Mouse (Mus musculus) right cerebral cortex, adult 2 months (tissue): ENCODE results near the gene Slit2.
A peak's percentile ranks its signal among the peaks of the same experiment; 100 is the strongest.

ENCODE experiments used
- DNase-seq, 2 experiments: peaks; one replicate each; pipeline ENCODE4 v3.0.0; 2021 to 2022; ENCODE audit warnings: low spot score in 2 of 2

Slit2 gene

DNA sequence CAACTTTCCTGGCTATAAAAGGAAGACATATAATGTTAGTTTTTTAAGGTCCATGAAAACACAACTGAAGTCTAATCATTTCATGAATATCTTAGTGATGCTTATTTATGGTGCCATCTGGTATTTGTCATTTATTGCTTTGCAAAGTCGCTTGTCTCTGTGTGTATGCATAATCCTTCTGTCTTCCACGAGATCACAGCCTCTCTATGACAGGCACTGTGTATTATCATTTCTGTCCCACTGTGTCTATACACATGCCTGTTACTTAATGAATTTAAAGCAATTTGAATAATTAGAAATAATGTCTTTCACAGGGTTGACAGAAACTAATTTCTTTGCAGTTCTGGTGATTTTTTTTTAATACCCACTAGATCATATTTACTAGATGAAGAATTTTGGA, 242.6 kb downstream of the Slit2 start:
- DNase-seq = no peak

DNA sequence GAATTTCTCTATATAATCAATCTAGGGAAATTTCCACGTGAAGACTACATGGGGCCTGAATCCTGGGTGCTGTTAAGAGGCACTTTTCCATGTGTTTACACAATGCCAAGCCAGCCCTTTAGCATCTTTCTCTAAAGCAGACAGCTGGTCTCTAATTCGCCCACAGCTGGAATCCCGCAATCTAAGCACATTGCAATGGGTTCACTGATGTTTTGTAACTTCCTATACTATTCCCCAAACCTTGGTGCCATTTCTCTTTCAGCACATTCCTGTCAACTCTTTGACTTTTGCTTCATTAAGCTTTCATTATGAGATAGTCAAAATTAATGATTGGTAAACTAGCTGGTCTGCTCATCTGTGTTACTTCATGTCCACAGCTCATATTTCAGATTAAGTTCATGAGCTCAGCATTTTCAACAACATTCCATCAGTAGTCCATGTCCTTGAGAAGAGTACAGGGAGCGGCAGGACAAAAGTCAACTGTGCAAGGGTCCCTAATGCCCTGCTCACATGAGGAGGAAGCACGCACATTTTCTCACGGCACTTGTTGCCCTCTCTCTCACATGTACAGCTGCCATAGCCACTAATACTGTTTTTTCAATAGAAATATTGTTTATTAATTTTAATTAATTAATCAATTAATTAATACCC, 247.6 kb downstream of the Slit2 start:
- no peak for DNase-seq

DNA sequence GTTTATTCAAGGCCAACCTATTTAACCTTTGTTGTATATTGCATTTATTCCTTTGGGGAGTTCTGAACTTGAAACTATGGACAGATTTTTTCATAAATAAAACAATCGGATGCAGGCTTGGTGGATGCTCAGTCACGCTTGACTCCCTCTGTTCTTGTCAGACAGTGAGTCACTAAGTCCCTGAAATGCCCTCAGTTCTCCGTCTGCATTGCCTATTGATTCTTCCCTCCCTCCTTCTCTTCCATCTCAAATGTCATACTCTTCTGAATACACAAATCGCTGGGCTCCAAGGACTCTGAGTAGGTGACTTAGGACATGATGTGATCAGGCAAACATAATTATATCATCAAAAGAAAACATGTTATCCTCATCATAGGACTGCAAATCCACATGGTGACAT, 251.8 kb downstream of the Slit2 start:
- no peak for DNase-seq

- DNase-seq = no peak
Observed at GRCm38 (mm10) chr5:48235270-48235669, 252.3 kb downstream of the Slit2 start.

DNA sequence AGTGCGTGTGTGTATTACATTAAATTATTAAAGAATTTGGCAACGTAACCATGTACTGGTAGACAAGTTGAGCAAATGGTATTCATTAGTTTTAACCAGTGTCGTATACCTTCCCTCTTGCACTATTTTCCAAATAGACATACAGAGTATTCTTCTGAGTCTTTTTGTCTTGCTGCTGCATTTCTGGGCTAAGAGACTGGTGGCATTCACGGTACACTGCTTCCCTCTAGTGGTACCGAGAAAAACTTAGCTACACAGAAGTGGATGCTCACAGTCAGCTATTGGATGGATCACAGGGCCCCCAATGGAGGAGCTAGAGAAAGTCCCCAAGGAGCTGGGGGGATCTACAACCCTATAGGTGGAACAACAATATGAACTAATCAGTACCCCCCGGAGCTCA, 257.8 kb downstream of the Slit2 start:
- DNase-seq = peak; percentile 38 to 63

- no peak for DNase-seq
Observed at GRCm38 (mm10) chr5:48248327-48248726, 265.4 kb downstream of the Slit2 start.

GRCm38 (mm10) chr5:48277561-48277960, 294.6 kb downstream of the Slit2 start:
- DNase-seq = no peak

GRCm38 (mm10) chr5:48301186-48301585, 318.2 kb downstream of the Slit2 start:
- no peak for DNase-seq

GRCm38 (mm10) chr5:48315057-48315602, 332.2 kb downstream of the Slit2 start:
- DNase-seq = no peak

DNA sequence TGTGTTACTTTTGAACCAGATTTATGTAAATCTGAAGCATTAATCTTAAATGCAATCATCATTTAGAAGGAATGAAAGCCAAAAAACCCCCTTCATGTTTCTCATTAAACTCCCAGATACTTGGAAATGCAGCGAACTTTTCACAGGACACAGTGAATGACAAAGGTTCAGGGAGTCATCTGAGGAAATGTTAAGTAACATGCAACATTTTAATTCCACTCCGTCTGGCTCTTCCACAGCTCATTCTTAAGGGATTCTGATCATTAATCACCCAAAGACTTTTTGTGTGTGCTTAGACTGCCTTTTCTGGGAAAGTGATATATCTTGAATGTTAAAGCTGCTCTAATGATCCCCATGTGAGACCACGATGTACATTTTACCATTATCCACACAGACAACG, 337.7 kb downstream of the Slit2 start:
- DNase-seq = no peak

DNA sequence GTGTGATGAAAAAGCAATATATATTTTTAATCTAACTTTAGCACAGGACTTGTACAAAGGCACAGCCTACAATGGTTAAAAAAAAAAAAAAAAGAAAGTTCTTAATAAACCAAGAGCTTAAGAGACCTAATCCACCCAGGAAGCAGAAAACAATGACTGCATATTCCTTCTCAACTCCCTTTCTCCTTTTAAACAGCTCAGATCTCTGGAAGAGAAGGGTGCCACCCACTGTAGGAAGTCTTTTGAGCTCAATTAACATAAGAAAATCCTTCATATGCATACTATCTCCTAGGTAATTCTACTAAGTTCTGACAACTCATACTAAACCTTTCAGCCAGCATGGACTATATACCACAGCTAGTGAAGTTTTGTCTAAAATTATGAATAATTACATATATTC, 343.3 kb downstream of the Slit2 start:
- DNase-seq = no peak

GRCm38 (mm10) chr5:48327652-48328051, 344.7 kb downstream of the Slit2 start, which contains the start of gene 5730480H06Rik:
5730480H06Rik (plus strand) TSS chr5:48327952.
- DNase-seq = no peak

DNA sequence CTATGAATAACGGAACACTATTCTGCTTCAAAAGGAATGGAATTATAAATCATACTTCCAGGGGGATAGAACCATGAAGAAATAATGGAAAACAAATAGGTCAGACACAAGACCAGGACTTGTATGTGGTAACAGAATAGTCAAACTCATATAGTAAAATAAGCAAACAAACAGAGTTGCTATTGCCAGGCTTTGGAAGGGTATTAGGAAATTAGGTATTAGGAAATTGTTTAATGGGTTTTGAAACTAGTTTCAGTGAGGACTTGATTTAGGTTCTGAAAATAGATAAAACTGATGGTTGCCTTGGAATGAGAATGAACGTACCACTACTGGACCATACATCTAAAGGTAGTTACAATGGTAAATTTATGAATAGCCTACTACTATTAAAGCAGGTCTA, 346.8 kb downstream of the Slit2 start:
- DNase-seq = no peak

- no peak for DNase-seq
Observed at GRCm38 (mm10) chr5:48330817-48331216, 347.9 kb downstream of the Slit2 start.

DNA sequence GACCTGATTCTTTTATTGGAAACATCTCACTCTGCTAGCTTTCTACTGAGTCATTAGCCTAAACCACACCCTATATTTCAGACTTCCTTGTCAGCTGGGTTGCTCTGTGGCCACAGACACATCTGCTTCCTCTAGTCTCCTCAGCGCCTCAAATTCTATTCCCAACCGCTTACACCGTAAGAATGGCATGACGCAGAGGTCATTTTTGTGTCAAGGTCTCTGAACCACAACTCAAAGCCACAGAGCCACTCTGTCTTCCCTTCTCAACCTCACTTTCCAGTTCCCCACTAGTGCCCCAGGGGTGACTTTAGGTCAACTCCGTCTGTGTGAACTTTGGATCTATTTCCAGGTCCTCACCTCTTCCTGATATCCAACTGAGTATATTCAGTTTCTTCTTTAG, 348.5 kb downstream of the Slit2 start:
- DNase-seq = no peak

- no peak for DNase-seq
Observed at GRCm38 (mm10) chr5:48333407-48333806, 350.5 kb downstream of the Slit2 start.

DNA sequence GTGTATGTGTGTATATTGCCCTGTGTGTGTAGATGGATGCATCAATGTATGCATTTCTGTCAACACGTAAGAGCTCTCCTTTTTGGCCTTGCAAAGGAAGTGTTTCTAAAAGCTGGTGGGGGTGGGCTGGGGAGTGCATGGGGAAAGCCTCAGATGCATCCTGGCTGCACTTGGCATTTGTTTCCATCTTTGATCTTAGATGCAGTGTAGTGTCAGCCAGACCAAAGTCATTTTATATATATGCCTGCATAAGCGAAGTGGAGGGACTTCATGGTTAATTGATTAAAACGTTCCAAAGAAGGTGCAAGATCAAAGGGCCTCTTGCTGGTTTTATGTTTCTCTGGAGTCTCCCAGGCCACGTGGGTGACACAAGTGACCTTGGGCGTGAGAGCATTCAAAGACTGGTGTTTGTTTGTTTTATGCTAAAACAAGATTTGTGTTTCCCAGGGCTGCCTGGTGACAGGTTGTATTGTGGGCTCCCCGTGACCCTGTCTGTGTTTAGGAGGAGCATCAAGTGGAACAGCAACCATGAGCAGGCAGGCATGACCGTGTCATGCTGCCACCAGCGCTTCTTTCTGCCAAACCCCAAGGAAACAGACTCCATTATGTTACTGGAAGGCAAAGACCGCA, 351.1 kb downstream of the Slit2 start:
- DNase-seq = no peak

DNA sequence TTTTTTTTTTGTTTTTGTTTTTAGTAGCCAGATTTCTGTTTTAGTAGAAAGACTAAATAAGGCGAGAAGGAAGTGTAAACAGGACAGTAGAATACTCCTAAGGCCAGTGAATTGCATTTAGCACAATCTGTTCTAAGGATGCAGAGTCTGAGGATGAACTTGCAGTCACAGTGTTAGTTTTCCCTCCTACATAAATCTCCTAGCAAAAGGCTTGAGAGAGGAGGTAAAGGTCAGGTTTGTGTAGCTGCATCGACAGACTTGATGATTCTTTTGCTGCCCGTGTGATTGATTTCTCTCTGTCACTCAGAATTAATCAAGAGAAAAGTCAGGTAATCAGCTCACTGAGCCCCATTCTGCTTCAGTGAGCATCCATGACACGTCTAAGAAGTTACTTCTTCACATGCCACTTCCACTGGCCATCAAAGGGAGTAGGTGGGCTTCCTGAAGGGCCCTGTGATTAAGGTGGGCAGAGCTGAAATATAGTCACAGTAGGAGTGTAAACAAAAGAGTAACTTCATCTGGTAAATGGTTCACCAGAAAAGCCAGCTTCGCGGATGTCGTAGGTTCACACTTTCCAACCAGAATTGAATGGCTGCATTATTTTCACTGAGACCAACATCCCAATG, 358.0 kb downstream of the Slit2 start:
- no peak for DNase-seq

GRCm38 (mm10) chr5:48345095-48345982, 362.4 kb downstream of the Slit2 start:
- no peak for DNase-seq

- no peak for DNase-seq
Observed at GRCm38 (mm10) chr5:48345983-48346648, 363.2 kb downstream of the Slit2 start.

GRCm38 (mm10) chr5:48349309-48349708, 366.4 kb downstream of the Slit2 start:
- no peak for DNase-seq
